25 mouse cellular contexts compared by ENCODE assay signal in genomic region chr6:135100787-135101472, GRCm38 (mm10). TPM values are rescaled to one million over a fixed set of nuclear protein-coding genes. Genes with fewer than 3 reads are reported as not detected.
"Had no signal": no experiment of that assay in that cellular context is flagged by ENCODE, and none has a peak within 500 bp of the region (broad histone marks: within the 10 kb centered on the region; RNA-seq: fewer than 3 reads in every experiment).

No protein-coding gene starts in this region.

- H3K27ac ChIP-seq: liver, embryonic 13.5 days; midbrain, embryonic 12.5 days; midbrain, embryonic 15.5 days; neural tube, embryonic 12.5 days; neural tube, embryonic 15.5 days; stomach, postnatal 0 days had no signal

- H3K9me3 ChIP-seq: liver, embryonic 13.5 days; midbrain, embryonic 12.5 days; midbrain, embryonic 15.5 days; neural tube, embryonic 12.5 days; neural tube, embryonic 15.5 days had no signal

- H3K36me3 ChIP-seq: liver, embryonic 13.5 days; midbrain, embryonic 12.5 days; midbrain, embryonic 15.5 days; neural tube, embryonic 12.5 days; neural tube, embryonic 15.5 days had no signal

- ATAC-seq: midbrain, embryonic 15.5 days had no signal

- H3K4me1 ChIP-seq: liver, embryonic 13.5 days; neural tube, embryonic 15.5 days had no signal

- H3K4me3 ChIP-seq: liver, embryonic 13.5 days; midbrain, embryonic 12.5 days; midbrain, embryonic 15.5 days; neural tube, embryonic 12.5 days; neural tube, embryonic 15.5 days had no signal

- H3K9ac ChIP-seq: liver, embryonic 13.5 days; midbrain, embryonic 12.5 days; midbrain, embryonic 15.5 days; neural tube, embryonic 12.5 days; neural tube, embryonic 15.5 days had no signal

- H3K4me2 ChIP-seq: liver, embryonic 13.5 days; midbrain, embryonic 12.5 days; midbrain, embryonic 15.5 days; neural tube, embryonic 12.5 days; neural tube, embryonic 15.5 days had no signal

- DNase-seq: kidney, postnatal 14 days; kidney, postnatal 4 days; left cerebral cortex, postnatal 4 days; liver, embryonic 13.5 days; lung, adult 2 months; lung, postnatal 14 days; lung, postnatal 4 days; right cerebral cortex, adult 18-20 months; right cerebral cortex, postnatal 14 days; right cerebral cortex, postnatal 4 days; thymus, adult 2 months; thymus, postnatal 14 days; thymus, postnatal 4 days had no signal

- H3K27me3 ChIP-seq: liver, embryonic 13.5 days had no signal

RNA-seq across cellular contexts. Expression of gene Gprc5d, which starts 17.2 kb away (rescaled TPM):
- total RNA-seq: layer of hippocampus, postnatal 14 days; left cerebral cortex, postnatal 14 days; left cerebral cortex, postnatal 4 days; liver, adult 2 months; megakaryocyte progenitor cell, adult 5-6 weeks had no signal
- polyA plus RNA-seq: kidney, embryonic 14.5 days; lung, embryonic 16.5 days; midbrain, embryonic 15.5 days; neural tube, embryonic 12.5 days; neural tube, embryonic 15.5 days; stomach, embryonic 14.5 days had no signal

RNA-seq across cellular contexts. Expression of gene Gprc5a, which starts 35.5 kb away (rescaled TPM):
- total RNA-seq: liver, adult 2 months; megakaryocyte progenitor cell, adult 5-6 weeks had no signal
